Mouse (Mus musculus): Measurements from ENCODE around the gene 2310057M21Rik.
A peak's percentile ranks its signal among the peaks of the same experiment; 100 is the strongest.
"Not testable (repeated sequence)": the region's sequence is repeated elsewhere in the genome, so short reads cannot be mapped to it uniquely, and the experiment has no call there.

2310057M21Rik gene

GRCm38 (mm10) chr7:131362615-131363300, at the start of gene 2310057M21Rik:
Gene 2310057M21Rik (minus strand): TSS chr7:131362759.
- DNase-seq (ENCODE audit: low spot score): peak; percentile 95

GRCm38 (mm10) chr7:131411941-131412270, 49.3 kb upstream of the 2310057M21Rik start:
- no peak for DNase-seq (ENCODE audit: low spot score)

- no peak for DNase-seq (ENCODE audit: low spot score)
Measured at GRCm38 (mm10) chr7:131411221-131411940, 48.8 kb upstream of the 2310057M21Rik start.

DNA sequence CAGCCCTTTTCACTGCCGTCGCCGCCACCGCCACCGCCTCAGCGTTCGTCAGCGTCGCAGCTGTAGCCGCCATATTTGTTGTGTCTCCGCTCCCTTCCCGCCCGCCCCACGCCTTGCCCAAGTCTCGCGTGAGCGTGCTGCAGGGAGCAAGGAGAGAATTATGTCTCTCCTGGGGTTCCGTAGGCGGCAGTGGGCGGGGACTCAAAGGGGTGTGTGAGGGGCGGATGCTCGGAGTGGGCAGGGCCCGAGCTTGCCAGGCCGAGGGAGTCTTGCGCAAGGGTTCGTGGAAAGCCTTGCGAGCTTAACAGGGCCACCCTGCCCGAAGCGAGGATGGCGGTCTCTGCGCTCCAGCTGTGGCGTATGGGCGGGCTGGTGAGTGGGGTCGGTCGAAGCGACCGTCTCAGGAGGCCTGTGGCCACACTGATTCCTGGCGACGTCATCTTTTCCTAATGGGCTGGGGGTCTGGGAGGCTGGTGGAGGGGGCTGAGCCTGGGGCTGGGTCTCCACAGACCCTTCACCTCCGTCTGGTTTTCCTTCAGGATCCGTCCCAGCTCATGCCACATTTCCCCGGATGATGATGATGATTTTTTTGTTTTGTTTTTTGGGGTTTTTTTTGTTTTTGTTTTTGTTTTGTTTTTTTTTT, 48.0 kb upstream of the 2310057M21Rik start, which contains the start of the genes Ikzf5 and Acadsb:
TSS of gene Ikzf5 (minus strand) at position 106 of the 643 bp plus-strand sequence.
TSS of gene Acadsb (plus strand) at position 186 of the 643 bp plus-strand sequence.
- DNase-seq (ENCODE audit: low spot score): peak; percentile 99

- DNase-seq (ENCODE audit: low spot score): no peak
Measured at GRCm38 (mm10) chr7:131409988-131410385, 47.4 kb upstream of the 2310057M21Rik start.

DNA sequence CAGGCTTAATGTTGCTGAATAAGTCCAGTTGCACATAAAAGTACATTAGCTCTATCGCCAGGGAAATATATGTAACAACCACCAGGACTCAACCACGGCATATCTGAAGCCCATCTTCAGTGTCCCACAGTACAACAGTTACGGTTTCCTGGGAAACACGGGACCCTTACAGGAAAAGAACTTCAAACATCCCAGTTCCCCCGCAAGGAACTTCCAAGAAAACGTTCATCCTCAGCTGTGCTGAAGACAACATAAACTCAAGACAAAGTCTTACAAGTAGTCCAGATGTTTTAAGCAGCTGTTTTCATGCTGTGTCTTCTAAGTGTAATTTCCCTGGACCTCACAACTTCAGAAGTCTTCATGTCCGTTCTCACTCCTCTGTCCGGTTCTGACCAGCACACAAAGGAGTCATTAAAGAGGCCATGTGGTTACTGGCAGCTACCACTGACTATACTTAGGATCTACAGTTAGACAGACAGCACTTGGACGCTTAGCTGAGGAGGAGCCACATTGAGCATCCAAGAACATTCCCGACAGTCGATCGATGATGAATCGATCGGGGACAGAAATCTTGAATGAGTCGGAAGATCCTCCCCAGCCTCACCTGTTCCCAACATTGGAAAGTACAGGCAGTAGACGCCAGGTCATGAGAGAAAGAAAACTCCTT, 46.9 kb upstream of the 2310057M21Rik start:
- no peak for DNase-seq (ENCODE audit: low spot score)

DNA sequence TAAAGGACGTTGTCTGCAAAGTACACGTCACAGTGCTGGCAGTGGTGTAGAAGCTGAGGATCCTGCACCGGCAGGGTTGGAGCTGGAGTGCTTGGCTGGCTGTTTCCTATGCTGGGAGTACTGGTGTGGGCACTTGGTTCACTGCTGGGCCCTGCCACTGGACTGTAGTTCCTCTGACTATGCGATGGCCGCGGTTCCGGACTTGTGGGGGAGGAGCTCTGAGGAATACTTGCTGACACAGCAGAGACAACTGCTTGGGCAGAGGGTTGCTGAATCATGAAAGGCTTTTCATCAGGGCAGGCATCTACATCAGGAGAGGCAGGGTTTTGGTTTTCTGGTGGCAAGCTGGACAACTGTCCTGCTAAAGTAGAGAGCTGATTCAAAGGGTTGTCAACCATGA, 29.2 kb upstream of the 2310057M21Rik start:
- DNase-seq (ENCODE audit: low spot score): not testable (repeated sequence)

DNA sequence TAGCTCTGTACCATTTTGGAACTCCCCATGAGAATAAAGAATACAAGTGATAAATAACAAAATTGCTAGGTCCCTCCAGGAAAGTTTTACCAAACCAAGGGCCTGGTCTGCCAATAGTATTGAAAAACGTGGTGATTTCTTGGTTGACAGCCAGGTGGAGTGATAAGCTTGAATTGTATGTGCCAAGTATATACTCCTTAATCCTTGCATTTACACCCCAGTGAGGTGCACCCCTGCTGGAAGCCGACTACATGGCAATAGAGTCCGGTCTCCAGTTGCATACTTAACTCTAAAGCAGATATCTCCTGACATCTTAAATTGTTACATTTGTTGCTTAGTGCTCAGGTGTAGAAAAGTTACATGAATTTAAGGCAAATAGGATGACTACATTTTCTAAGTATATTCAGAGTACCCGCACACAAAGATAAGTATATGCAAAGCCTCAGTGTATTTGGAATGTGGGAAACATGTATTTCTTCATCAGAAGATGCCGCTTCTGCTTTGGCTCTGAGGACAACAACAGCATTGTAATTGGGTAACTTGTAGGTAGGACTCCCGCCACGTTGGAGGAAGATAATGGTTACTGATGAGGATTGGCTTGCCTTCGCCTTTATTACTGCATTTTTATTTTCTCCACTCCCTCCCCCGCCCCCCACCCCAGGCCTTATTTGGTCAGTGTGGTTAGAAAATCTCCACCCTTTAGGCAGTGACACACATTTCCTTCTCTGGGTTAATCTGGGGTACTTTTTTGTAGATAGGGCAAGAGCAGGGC, 9.5 kb upstream of the 2310057M21Rik start:
- no peak for DNase-seq (ENCODE audit: low spot score)

- DNase-seq (ENCODE audit: low spot score): no peak
Measured at GRCm38 (mm10) chr7:131371470-131371860, 8.9 kb upstream of the 2310057M21Rik start.

DNA sequence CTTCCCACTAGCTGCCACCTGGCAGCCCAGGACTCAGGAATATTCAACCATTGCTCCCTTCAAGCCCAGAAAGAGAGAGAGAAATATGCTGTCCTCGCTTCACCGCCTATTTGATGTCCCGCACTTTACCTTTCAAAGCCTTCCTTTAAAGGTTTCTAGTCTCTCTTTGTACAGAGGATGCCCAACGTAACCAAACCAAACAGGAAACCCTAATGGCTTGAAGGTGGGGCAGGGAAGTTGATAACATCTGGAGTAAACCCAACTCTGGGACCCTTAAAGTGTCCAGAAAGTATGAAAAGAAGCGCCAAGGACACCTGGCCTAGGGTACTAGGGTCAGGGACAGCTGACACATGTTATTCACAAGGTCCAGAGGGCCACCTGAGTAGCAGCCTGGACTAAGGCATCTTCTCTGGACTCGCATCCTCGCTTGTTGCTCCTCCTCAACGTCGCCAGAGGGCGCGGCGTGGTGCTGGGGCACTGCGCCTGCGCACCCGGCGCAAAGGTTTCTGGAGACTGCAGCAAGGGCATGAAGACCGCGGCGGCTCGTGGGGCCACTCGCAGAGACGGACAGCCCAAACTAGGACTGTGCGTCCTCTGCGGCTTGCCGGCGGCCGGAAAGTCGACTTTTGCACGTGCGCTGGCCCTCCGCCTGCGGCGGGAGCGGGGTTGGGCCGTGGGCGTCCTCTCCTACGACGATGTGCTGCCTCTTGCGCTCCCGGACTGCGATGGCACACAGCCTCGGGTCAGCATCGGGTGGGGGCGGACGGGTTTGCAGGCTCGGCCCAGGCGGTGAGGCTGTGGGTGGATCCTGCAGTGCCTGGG, 8.3 kb upstream of the 2310057M21Rik start, which contains the start of gene Pstk:
TSS of gene Pstk (plus strand) at position 494 of the 822 bp plus-strand sequence.
- DNase-seq (ENCODE audit: low spot score): peak; percentile 90

GRCm38 (mm10) chr7:131364131-131364530, 1.6 kb upstream of the 2310057M21Rik start:
- no peak for DNase-seq (ENCODE audit: low spot score)

GRCm38 (mm10) chr7:131362269-131362614, 317 bp downstream of the 2310057M21Rik start:
- DNase-seq (ENCODE audit: low spot score): no peak

DNA sequence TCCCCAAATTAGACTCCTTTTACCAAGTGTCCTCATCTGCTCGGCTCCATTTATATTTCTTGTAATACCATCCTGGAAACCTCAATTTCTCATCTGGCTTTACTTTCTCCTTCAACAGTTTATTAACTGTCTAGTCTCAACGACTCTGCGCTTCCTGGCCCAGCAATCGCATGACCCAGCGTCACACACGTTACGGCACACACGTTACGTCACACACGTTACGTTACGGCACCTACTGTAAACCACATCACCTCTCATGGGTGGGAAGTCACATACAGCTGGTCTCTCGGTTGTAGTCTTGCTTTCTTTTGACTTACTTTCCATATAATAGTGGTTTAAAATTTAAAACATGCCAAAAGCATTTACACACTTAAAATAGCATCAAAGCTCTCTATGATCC, 6.5 kb downstream of the 2310057M21Rik start:
- no peak for DNase-seq (ENCODE audit: low spot score)

- DNase-seq (ENCODE audit: low spot score): no peak
Measured at GRCm38 (mm10) chr7:131345856-131346541, 16.6 kb downstream of the 2310057M21Rik start.

GRCm38 (mm10) chr7:131337502-131338068, 25.0 kb downstream of the 2310057M21Rik start:
- no peak for DNase-seq (ENCODE audit: low spot score)

DNA sequence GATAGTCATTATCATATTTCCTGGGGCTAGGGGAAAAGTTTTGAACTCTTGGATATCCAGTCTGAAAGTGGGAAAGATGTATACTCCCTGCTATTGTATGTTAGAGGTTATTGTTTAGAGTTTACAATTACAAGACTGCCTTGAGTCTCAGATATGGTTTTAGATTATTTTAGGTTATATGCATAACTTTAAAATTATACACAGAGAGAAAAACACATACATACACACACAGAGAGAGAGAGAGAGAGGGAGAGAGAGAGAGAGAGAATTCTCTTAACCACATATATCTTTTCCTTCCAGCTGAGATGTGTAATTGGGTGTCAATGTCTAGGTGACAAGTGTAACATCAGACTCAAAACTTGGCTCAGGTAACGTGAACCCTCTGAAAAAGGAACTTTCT, 29.0 kb downstream of the 2310057M21Rik start, which contains the start of gene Fam24a:
TSS of gene Fam24a (plus strand) at position 301 of the 400 bp plus-strand sequence.
- no peak for DNase-seq (ENCODE audit: low spot score)

DNA sequence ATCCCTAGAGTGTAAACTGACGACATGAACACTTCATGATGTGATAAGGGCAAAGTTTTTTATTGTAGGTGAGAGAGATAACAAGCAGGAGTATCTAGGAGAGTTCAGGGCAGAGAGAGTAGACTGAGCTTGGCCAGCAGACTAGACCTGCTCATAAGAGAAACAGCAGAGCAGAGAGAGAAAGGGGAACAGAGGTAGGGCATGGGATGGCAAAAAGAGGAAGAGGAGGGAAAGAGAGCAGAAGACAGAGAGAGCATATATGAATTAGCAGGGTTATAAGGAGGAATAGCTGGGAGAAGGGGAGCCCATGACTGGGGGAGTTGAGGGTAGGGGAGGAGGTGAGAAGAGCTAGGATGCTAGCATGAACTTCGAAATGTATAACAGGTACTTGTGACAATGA, 30.9 kb downstream of the 2310057M21Rik start:
- DNase-seq (ENCODE audit: low spot score): no peak

- no peak for DNase-seq (ENCODE audit: low spot score)
Measured at GRCm38 (mm10) chr7:131329416-131329815, 33.1 kb downstream of the 2310057M21Rik start, which contains the start of gene Fam24b. Gene Fam24b (minus strand): TSS chr7:131329516.

GRCm38 (mm10) chr7:131327054-131327453, 35.5 kb downstream of the 2310057M21Rik start:
- no peak for DNase-seq (ENCODE audit: low spot score)

DNA sequence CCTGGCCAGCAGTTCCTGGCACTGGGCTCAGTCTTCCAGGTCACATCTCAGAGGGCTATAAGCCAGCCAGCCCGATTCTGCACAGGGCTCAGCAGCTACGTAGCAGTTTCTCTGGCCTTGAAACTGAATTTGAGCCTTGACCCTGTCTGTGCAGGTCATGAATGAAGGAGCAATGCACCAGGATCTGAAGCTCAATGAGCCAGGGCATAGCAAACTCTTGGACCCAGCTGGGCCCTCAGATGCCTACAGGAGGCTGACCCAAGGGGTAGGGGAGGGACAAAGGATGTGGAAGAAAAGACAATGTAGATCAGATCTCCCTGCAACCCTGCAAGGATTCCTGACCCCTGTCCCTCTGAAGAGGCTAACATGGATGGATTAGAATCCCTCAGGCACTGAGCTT, 40.4 kb downstream of the 2310057M21Rik start, which contains the start of gene Cuzd1:
TSS of gene Cuzd1 (minus strand) at position 101 of the 400 bp plus-strand sequence.
- no peak for DNase-seq (ENCODE audit: low spot score)

All from layer of hippocampus, adult 11-12 months (tissue).